Mouse (Mus musculus): ENCODE measurements at regions not wholly inside any gene's neighbourhood (a gene's known extent, or its start where the extent isn't known, plus 50 kb on each side); places are given as distances from the start of the nearest gene placed in this dataset.

GRCm38 (mm10) chr3:99447361-99447760 is 207.2 kb downstream of the Tbx15 start:
- no peak for DNase-seq (ENCODE audit: low spot score in 2 of 2)

- no peak for DNase-seq (ENCODE audit: low spot score in 2 of 2)
These were observed 207.6 kb downstream of the Tbx15 start for GRCm38 (mm10) chr3:99447813-99448212.

- DNase-seq (ENCODE audit: low spot score in 2 of 2) = peak in 1 of 2 experiments; percentile 2
These were observed 219.1 kb downstream of the Tbx15 start for GRCm38 (mm10) chr3:99459036-99459863.

DNA sequence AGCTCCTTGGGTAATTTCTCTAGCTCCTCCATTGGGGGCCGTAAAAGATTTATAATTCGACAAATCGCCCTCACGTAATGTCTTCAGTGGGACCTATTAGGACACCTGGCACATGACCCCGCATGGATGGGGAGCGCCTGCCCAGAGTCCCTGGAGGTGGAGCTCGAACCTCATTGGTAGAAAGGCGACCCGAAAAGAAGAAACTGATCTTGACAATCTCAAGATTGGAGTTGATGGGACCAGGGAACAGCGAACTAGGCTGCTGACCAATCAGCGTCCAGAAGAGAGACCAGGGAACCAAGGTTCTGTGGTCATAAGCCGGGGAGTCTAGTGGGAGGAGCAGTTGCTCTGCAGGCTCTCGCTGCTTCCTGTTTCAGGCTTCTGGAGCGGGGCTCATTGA is 259.8 kb downstream of the Tbx15 start:
- DNase-seq (ENCODE audit: low spot score in 2 of 2) = no peak

DNA sequence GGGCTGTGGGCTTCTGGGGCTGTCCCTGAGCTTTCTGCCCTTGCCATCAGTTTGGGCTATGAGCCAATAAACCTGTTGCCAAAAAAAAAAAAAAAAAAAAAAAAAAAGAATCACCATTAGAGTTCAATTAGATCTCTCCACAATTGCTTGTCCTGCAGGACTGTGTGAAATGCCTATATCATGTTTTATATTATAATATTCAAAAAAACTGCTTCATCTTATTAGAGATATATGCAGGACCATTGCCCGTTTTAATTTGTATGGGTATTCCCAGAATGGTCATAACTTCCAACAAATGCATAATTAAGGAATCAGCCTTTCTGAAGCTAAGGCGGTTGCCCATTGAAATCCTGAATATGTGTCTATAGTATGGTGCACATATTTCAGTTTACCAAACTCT is 264.6 kb downstream of the Tbx15 start:
- DNase-seq (ENCODE audit: low spot score in 2 of 2) = no peak

GRCm38 (mm10) chr3:99512250-99512649 is 272.1 kb downstream of the Tbx15 start:
- no peak for DNase-seq (ENCODE audit: low spot score in 2 of 2)

- no peak for DNase-seq (ENCODE audit: low spot score in 2 of 2)
These were observed 272.8 kb downstream of the Tbx15 start for GRCm38 (mm10) chr3:99512933-99513332.

- DNase-seq (ENCODE audit: low spot score in 2 of 2) = peak; percentile 6 to 16
These were observed 275.6 kb downstream of the Tbx15 start for GRCm38 (mm10) chr3:99515751-99516150.

GRCm38 (mm10) chr3:99560917-99561316 is 320.7 kb downstream of the Tbx15 start:
- peak in 1 of 2 experiments; percentile 12 for DNase-seq (ENCODE audit: low spot score in 2 of 2)

DNA sequence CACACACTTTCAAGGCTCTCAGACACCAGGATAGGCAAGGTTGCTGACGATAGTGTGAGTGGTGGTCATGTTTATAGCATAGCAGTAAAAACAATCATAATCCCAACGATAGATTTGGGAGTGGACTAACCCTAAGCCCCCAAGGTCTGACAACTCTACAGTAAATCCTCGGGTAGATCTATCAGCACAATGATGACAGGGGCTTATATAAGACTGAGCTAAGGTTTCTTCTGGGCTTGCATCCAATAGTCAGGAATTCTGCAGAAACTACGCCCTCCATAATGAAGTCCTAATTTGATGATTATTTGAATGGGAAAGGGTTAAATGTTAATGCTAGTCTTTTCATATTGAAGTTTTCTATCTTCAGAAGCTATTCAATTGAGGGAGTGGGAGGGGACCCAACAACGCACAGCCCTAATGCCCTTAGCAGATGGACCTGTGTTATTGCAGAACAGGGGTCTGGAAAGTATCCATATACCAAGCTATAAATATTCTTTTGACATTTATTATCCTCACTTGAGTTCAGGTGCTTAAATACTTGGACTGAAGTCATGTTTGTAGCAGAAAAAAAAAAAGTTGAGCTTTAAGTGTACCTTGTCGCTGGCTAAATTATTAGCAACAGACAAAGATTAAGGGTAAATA is 311.8 kb upstream of the Spag17 start:
- DNase-seq (ENCODE audit: low spot score in 2 of 2) = no peak

- DNase-seq (ENCODE audit: low spot score in 2 of 2) = no peak
These were observed 311.2 kb upstream of the Spag17 start for GRCm38 (mm10) chr3:99573977-99574373.

- no peak for DNase-seq (ENCODE audit: low spot score in 2 of 2)
These were observed 282.5 kb upstream of the Spag17 start for GRCm38 (mm10) chr3:99602679-99603078.

DNA sequence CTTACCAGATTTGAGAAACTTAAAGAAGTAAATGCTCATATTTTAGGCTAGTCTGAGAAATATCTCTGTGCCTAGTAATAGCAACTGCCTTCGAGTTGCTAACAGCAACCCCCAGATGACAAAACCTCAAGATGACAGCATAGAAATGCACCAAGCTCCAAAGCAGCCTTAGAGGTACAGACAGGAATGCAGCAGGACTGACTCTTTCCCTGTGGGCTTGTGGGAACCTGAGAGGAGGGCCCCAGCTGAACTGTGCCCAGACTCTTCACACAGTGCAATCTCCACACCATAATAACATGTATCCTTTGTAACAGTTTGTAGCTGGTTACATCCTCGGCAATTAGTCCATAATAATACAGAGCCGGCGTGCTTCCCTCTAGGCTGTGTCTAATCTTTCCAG is 252.9 kb upstream of the Spag17 start:
- no peak for DNase-seq (ENCODE audit: low spot score in 2 of 2)

DNA sequence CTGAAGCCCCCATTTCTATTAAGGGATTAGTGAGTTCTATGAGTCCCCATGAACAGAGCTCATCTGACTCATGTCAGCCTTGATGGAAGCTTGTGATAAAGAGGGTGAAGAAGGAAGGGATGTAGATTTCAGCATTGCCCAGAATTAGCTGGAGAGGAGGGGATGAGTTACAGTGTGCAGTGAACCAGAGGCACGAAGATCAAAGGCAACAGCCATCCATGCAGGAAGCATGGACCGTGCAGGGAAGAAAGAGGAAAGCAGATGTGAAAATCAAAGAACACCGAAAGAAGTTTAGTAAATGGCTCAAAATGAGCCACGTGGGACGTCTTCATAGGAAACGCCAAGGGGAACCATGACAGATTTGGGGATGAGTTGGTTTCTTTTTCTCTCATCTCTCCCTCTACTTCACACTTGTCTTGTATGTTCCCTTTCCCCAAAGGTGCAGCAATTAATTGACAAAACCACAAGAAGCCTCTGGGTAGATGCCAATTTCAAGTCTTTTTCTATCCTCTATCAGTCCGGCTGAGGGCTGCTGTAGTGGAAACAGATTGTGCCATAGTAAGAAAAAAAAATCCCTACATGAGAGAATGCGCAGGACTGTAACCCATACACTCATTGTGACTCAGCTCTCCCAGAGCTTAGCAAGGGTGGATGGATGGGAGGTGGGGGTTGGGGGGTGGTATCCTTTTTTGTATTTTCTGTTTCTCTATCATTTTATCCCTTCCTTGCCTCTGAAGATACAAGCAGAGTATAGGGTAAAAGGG is 243.7 kb upstream of the Spag17 start:
- DNase-seq (ENCODE audit: low spot score in 2 of 2) = no peak

- DNase-seq (ENCODE audit: low spot score in 2 of 2) = no peak
These were observed 240.3 kb upstream of the Spag17 start for GRCm38 (mm10) chr3:99644910-99645309.

GRCm38 (mm10) chr3:99645318-99645717 is 239.9 kb upstream of the Spag17 start:
- no peak for DNase-seq (ENCODE audit: low spot score in 2 of 2)

- no peak for DNase-seq (ENCODE audit: low spot score in 2 of 2)
These were observed 227.6 kb upstream of the Spag17 start for GRCm38 (mm10) chr3:99657617-99658016.

GRCm38 (mm10) chr3:99663783-99664182 is 221.4 kb upstream of the Spag17 start:
- no peak for DNase-seq (ENCODE audit: low spot score in 2 of 2)

DNA sequence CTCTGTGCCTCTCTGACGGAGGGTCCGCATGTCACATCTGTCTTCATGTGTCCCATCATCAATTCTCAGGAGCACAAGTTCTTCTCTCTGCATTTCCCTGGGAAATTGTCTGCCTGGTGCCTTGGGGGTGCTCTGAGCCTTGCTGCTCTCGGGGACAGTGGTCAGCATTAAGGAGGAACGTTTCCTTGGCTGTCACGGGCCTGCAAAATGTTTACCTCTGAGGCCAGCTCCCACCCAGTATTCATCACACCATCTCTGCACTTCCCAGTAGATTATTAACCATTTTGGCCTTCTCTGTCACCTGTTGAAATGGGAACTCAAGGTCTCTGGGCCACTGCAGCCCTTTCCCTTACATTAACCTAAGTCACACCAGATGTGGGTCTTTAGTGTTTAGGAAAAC is 219.8 kb upstream of the Spag17 start:
- no peak for DNase-seq (ENCODE audit: low spot score in 2 of 2)

DNA sequence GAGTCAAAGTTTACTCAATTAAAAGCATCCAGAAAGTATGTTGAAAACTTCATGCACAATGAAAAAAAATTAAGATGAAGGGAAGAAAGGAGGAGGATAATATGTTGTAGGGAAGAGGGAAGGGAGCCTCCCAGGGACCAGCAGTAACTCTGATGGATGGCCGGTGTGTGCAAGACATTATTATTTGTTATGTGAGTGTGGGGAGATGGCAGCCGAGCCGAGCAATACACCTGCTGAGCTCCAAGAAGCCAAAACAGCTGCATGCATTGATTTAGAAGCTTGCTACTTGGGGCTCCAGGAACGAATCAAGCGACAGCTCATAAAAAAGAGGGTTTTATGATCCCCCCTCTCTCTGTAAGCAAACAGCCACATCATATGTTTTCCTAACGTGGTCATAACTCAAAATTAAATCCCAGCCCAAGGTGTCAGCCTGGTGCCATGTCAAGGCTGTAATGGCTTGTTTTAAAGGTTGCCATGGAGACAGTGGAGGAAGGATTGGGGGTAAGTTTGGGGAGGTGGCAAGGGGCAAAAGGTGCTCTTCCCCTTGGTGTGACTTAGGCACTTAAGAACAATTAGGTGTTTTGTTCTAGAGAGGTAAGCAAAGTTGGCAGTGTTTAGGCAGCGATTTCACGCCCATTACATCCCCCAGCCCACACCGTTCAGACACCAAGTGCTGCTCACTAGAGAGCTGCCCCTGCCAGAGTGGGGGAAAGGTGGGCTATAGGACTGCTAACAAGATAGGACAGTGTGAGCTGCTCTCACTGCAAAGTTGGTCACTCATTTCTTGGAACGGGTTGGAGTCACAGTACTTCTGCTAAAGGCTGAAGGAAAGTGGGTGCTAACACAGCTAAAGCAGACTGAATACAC is 219.1 kb upstream of the Spag17 start:
- no peak for DNase-seq (ENCODE audit: low spot score in 2 of 2)

- DNase-seq (ENCODE audit: low spot score in 2 of 2) = no peak
These were observed 211.1 kb upstream of the Spag17 start for GRCm38 (mm10) chr3:99674145-99674544.
